Mouse (Mus musculus): ENCODE results near the gene 5730409E04Rik. TPM values are rescaled to one million over a fixed set of nuclear protein-coding genes. Genes with fewer than 3 reads are reported as not detected.

5730409E04Rik gene
- polyA plus RNA-seq, 1 experiment from 2014 or later = 1.8 TPM

DNA sequence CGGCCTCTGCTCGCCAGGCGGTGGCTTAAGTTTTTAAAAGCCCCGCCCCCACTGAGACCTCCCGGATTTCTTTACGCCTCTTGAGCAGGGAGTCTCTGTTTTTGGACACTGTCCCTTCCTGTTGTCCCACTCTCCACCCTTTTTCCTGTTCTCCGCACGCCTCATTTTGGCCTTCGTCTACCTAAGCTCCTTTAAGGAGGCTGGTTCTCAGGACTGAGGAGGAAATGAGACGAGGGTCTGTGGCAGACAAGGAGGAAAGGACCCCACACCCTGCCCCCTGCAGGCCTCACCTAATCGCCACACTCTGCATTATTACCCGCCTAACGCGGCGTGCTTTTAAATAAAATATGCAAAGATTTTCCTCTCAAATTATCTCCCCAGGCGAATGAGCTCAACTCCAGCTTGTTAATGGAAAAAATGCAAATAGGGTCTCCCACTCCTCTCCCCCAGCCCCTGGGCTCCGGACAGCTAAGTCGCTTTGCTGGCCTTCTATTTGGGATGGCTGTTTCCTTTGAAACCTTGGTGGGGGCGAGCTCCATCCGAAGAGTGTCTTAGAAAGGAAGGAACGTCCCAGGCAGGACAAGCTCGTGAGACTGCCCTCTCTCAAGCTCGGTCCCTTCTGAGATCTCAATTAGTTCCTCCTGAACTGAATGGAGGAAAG, 17.5 kb downstream of the 5730409E04Rik start:
- peak; percentile 57 for ATAC-seq (ENCODE audit: low read depth)

DNA sequence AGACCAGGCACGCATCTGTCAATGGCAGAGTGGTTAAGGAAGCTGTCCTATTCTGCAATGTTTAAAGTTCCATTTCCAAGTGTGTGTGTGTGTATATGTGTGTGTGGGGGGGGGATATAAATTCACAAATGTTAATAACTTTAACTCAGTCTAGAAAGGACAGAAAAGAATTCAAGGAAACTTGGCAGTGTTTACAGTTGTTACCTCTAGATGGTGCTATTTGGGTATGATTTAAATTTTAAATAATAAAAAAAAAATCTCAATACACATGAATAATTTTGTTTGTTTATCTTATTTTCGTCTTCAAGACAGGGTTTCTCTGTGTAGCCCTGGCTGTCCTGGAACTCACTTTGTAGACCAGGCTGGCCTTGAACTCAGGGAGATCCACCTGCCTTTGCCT, 22.3 kb downstream of the 5730409E04Rik start:
- WGBS = 34% methylated on average over 2 of the region's 2 CpGs
- no peaks in the 10 kb centered on the region for H3K27me3 ChIP-seq (ENCODE audit: control insufficient read depth, insufficient read depth, low read depth, low read length)
- no peak overlapping the region for H3K9ac ChIP-seq (ENCODE audit: low read length)
- no peak overlapping the region for H3K4me2 ChIP-seq (ENCODE audit: low read depth, low read length)
- H3K4me3 ChIP-seq (ENCODE audit: low read length) = no peak overlapping the region
- ATAC-seq (ENCODE audit: low read depth) = no peak
- H3K4me1 ChIP-seq (replicated peaks; ENCODE audit: control insufficient read depth, insufficient read depth, low read length) = no peaks in the 10 kb centered on the region; the same call in 1 of the 2 replicates
- no peaks in the 10 kb centered on the region for H3K9me3 ChIP-seq (ENCODE audit: control insufficient read depth, low read length)
- H3K27ac ChIP-seq (ENCODE audit: low read length) = no peak overlapping the region
- H3K36me3 ChIP-seq (ENCODE audit: control insufficient read depth, insufficient read depth, low read length) = no peaks in the 10 kb centered on the region

More for the DNA sequence above, 17.5 kb downstream of the 5730409E04Rik start:
- Histone ChIP-seq H3K4me1 (replicated peaks; ENCODE audit: control insufficient read depth, insufficient read depth, low read length) (no peaks in the 10 kb centered on the region; the same call in 1 of the 2 replicates), H3K4me2 (ENCODE audit: low read depth, low read length) (peak overlapping the region; percentile 58), H3K27me3 (ENCODE audit: control insufficient read depth, insufficient read depth, low read depth, low read length) (no peaks in the 10 kb centered on the region), H3K9me3 (ENCODE audit: control insufficient read depth, low read length) (no peaks in the 10 kb centered on the region), H3K27ac (ENCODE audit: low read length) (no peak overlapping the region), H3K36me3 (ENCODE audit: control insufficient read depth, insufficient read depth, low read length) (no peaks in the 10 kb centered on the region), H3K4me3 (ENCODE audit: low read length) (peak overlapping the region; percentile 36), H3K9ac (ENCODE audit: low read length) (peak overlapping the region; percentile 31; the same call in 1 of the 2 replicates)
- WGBS = 4% methylated on average over 23 of the region's 23 CpGs

DNA sequence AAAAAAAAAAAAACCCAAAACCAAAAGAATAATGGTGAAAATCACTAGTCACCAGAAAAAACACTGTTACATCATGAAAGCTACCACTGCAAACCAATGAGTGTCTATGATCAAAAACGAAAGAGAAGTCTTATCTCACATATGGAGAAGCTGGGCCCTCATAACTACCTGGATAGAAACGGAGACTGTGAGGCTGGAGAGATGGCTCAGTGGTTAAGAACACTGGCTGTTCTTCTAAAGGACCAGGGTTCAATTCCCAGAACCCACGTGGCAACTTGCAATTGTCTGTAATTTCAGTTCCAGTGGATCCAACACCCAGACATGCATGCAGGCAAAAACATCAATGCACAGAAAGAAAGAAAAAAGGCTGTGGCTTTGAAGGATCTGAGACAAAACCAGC, 23.1 kb downstream of the 5730409E04Rik start:
- Histone ChIP-seq H3K4me1 (replicated peaks; ENCODE audit: control insufficient read depth, insufficient read depth, low read length) (no peaks in the 10 kb centered on the region), H3K9ac (ENCODE audit: low read length) (no peak overlapping the region), H3K27ac (ENCODE audit: low read length) (no peak overlapping the region), H3K27me3 (ENCODE audit: control insufficient read depth, insufficient read depth, low read depth, low read length) (no peaks in the 10 kb centered on the region), H3K4me2 (ENCODE audit: low read depth, low read length) (no peak overlapping the region), H3K36me3 (ENCODE audit: control insufficient read depth, insufficient read depth, low read length) (no peaks in the 10 kb centered on the region), H3K9me3 (ENCODE audit: control insufficient read depth, low read length) (no peaks in the 10 kb centered on the region), H3K4me3 (ENCODE audit: low read length) (no peak overlapping the region)
- no peak for ATAC-seq (ENCODE audit: low read depth)
- 55% methylated on average over 3 of the region's 3 CpGs for WGBS

DNA sequence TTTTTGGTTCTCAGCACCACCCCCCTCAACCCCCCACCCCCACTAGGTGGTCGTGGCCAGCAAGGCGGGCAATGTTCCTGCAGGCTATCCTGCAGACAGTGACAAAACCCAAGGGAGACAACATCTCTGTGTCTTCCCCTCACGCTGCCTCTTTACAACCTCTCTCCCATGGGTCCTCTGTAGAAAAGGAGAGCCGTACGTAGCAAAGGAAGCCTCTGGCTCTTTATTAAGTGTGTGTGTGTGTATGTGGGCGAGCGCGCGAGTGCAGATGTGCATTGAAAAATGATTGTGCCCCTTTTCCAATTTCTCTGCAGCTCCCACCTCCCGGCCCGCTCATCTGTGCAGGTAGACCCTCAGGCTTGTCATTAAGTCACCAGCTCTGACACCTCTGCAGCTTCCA, 26.7 kb downstream of the 5730409E04Rik start:
- 25% methylated on average over 11 of the region's 11 CpGs for WGBS
- Histone ChIP-seq H3K4me2 (ENCODE audit: low read depth, low read length) (no peak overlapping the region), H3K4me1 (replicated peaks; ENCODE audit: control insufficient read depth, insufficient read depth, low read length) (no peaks in the 10 kb centered on the region), H3K9ac (ENCODE audit: low read length) (no peak overlapping the region), H3K9me3 (ENCODE audit: control insufficient read depth, low read length) (no peaks in the 10 kb centered on the region), H3K4me3 (ENCODE audit: low read length) (no peak overlapping the region), H3K27ac (ENCODE audit: low read length) (no peak overlapping the region), H3K36me3 (ENCODE audit: control insufficient read depth, insufficient read depth, low read length) (no peaks in the 10 kb centered on the region), H3K27me3 (ENCODE audit: control insufficient read depth, insufficient read depth, low read depth, low read length) (no peaks in the 10 kb centered on the region)
- ATAC-seq (ENCODE audit: low read depth) = no peak

DNA sequence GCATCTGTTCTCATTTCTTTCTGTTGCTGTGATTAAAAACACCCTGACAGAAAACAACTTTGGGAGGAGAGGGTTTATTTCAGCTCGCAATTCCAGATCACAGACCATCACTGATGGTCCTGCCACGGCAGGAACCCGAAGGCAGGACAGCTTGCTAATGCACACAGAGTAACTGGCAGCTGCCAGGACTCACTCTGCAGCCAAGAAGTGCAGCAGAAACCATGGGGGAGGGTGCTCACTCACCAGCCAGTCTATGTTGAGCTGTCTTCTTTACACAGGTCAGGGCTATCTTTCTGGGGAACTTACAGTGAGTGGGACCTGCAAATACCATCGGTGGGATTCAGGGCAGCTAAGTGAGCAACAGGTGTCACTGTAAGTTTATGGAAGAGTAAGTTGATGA, 27.8 kb downstream of the 5730409E04Rik start:
- H3K4me3 ChIP-seq (ENCODE audit: low read length) = no peak overlapping the region
- no peak overlapping the region for H3K4me2 ChIP-seq (ENCODE audit: low read depth, low read length)
- ATAC-seq (ENCODE audit: low read depth) = no peak
- no peak overlapping the region for H3K9ac ChIP-seq (ENCODE audit: low read length)
- 47% methylated on average over 4 of the region's 4 CpGs for WGBS
- H3K9me3 ChIP-seq (ENCODE audit: control insufficient read depth, low read length) = no peaks in the 10 kb centered on the region
- H3K27ac ChIP-seq (ENCODE audit: low read length) = no peak overlapping the region
- H3K27me3 ChIP-seq (ENCODE audit: control insufficient read depth, insufficient read depth, low read depth, low read length) = no peaks in the 10 kb centered on the region
- H3K36me3 ChIP-seq (ENCODE audit: control insufficient read depth, insufficient read depth, low read length) = no peaks in the 10 kb centered on the region
- H3K4me1 ChIP-seq (replicated peaks; ENCODE audit: control insufficient read depth, insufficient read depth, low read length) = no peaks in the 10 kb centered on the region

DNA sequence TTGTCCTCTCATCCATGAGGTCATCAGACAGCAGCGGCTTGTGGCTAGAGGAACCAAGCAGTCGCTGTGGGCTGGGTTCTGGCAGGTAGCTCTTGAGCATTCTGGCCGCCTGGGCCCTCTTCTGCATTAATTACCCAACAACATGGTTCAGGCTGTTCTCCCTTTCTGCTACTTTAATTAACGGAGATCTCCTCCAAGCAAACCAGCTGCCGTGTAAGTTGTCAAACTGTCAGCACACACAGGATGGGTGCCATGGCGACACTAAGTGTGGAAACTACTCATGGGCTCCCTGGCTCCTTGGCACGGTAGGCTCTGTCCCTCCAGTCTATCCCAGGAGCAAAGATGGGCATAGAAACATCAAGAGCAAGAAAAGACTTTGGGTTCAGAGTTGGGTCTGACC, 29.7 kb downstream of the 5730409E04Rik start:
- ATAC-seq (ENCODE audit: low read depth) = no peak
- Histone ChIP-seq H3K4me1 (replicated peaks; ENCODE audit: control insufficient read depth, insufficient read depth, low read length) (no peaks in the 10 kb centered on the region), H3K4me2 (ENCODE audit: low read depth, low read length) (no peak overlapping the region), H3K4me3 (ENCODE audit: low read length) (no peak overlapping the region), H3K27ac (ENCODE audit: low read length) (no peak overlapping the region), H3K9ac (ENCODE audit: low read length) (no peak overlapping the region), H3K27me3 (ENCODE audit: control insufficient read depth, insufficient read depth, low read depth, low read length) (no peaks in the 10 kb centered on the region), H3K9me3 (ENCODE audit: control insufficient read depth, low read length) (no peaks in the 10 kb centered on the region), H3K36me3 (ENCODE audit: control insufficient read depth, insufficient read depth, low read length) (no peaks in the 10 kb centered on the region)
- WGBS = 48% methylated on average over 7 of the region's 7 CpGs

DNA sequence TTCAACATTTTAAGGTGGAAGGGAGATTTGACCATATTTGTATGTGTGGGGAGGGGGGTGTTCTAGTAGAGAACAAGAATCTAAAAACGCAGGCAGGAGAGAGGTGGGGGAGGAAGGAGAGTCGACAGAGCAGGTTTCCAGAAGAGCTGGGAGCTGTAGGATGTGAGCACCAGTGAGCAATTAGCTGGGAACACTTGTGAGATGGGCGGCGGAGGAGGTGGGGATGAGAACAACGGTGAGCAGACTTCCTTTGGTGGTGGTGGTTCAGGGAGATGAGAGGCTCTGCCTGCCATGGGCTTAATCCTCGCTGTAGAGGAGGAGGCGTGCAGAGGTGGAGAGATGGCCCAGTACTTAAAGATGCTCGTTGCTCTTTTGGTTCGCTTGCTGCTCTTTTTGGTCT, 32.3 kb downstream of the 5730409E04Rik start:
- Histone ChIP-seq H3K4me2 (ENCODE audit: low read depth, low read length) (no peak overlapping the region), H3K27ac (ENCODE audit: low read length) (no peak overlapping the region), H3K4me3 (ENCODE audit: low read length) (no peak overlapping the region), H3K4me1 (replicated peaks; ENCODE audit: control insufficient read depth, insufficient read depth, low read length) (no peaks in the 10 kb centered on the region), H3K36me3 (ENCODE audit: control insufficient read depth, insufficient read depth, low read length) (no peaks in the 10 kb centered on the region), H3K9me3 (ENCODE audit: control insufficient read depth, low read length) (no peaks in the 10 kb centered on the region), H3K9ac (ENCODE audit: low read length) (no peak overlapping the region), H3K27me3 (ENCODE audit: control insufficient read depth, insufficient read depth, low read depth, low read length) (no peaks in the 10 kb centered on the region)
- 43% methylated on average over 9 of the region's 9 CpGs for WGBS
- no peak for ATAC-seq (ENCODE audit: low read depth)

DNA sequence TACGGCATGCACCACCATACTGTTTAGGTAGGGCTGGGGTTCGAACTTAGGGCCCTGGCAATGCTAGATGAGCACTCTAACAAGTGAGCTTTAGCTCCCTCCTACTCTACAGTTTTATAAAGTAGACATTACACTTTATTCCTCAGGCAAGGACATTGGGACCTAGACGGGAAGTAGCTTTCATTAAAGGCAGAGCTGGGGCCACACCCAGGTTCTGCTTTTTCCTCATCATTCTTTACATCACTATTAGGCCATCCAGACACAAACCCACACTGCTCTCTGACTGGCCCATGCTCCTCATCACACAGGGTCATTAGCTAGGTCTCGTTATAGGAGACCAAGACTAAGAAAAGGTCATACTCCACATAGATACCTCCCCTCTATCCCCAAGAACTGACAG, 34.2 kb downstream of the 5730409E04Rik start:
- H3K9ac ChIP-seq (ENCODE audit: low read length) = no peak overlapping the region
- no peaks in the 10 kb centered on the region; the same call in 1 of the 2 replicates for H3K27me3 ChIP-seq (ENCODE audit: control insufficient read depth, insufficient read depth, low read depth, low read length)
- no peak overlapping the region for H3K4me2 ChIP-seq (ENCODE audit: low read depth, low read length)
- no peak overlapping the region for H3K27ac ChIP-seq (ENCODE audit: low read length)
- H3K9me3 ChIP-seq (ENCODE audit: control insufficient read depth, low read length) = no peaks in the 10 kb centered on the region
- no peak for ATAC-seq (ENCODE audit: low read depth)
- no peak overlapping the region for H3K4me3 ChIP-seq (ENCODE audit: low read length)
- H3K36me3 ChIP-seq (ENCODE audit: control insufficient read depth, insufficient read depth, low read length) = no peaks in the 10 kb centered on the region
- 65% methylated on average over 4 of the region's 4 CpGs for WGBS
- no peaks in the 10 kb centered on the region for H3K4me1 ChIP-seq (replicated peaks; ENCODE audit: control insufficient read depth, insufficient read depth, low read length)

DNA sequence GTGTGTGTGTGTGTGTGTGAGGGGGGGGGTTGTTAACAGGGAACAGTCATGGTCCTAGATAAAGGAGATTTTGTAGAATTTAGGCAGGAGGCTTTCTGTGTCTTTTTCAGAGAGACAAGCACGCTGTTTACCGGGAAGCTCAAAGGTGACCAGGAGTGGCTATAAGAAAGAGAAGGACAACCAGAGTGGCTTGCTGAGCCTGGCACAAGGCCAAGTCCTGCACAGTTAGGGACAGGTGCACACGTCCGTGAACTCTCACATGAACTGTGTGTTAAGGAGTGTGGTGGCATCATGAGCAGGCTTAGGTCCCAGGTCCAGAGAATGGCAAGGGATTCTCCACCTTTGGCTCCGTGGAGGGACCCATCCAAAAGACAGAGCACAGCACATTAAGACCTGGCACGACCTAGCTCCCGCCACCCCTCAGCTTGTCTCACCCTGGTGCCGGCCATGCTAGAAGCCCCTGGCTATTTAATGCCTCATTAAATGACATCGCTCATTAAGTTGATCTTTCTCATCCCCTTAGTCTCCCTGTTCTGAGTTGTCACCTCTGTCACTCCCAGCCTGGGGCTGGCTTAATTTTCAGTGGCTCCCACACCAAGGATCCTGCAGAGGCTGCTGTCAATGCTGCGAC, 34.8 kb downstream of the 5730409E04Rik start:
- peaks cover 2% of the 10 kb centered on the region; the same call in 1 of the 2 replicates for H3K27me3 ChIP-seq (ENCODE audit: control insufficient read depth, insufficient read depth, low read depth, low read length)

More for the DNA sequence above, 34.8 kb downstream of the 5730409E04Rik start:
- Histone ChIP-seq H3K9ac (ENCODE audit: low read length) (no peak overlapping the region), H3K4me1 (replicated peaks; ENCODE audit: control insufficient read depth, insufficient read depth, low read length) (no peaks in the 10 kb centered on the region), H3K9me3 (ENCODE audit: control insufficient read depth, low read length) (no peaks in the 10 kb centered on the region), H3K4me2 (ENCODE audit: low read depth, low read length) (no peak overlapping the region), H3K36me3 (ENCODE audit: control insufficient read depth, insufficient read depth, low read length) (no peaks in the 10 kb centered on the region), H3K4me3 (ENCODE audit: low read length) (no peak overlapping the region), H3K27ac (ENCODE audit: low read length) (no peak overlapping the region)
- WGBS = 76% methylated on average over 10 of the region's 10 CpGs
- ATAC-seq (ENCODE audit: low read depth) = no peak

Data from lung, embryonic 16.5 days (tissue).